Mouse (Mus musculus) CD4-positive, CD25-positive, alpha-beta regulatory T cell, adult 4 months (primary cell): ENCODE data around the gene Syndig1. TPM values are rescaled to one million over a fixed set of nuclear protein-coding genes. Genes with fewer than 3 reads are reported as not detected.

Experiments
- ATAC-seq: one replicate; pipeline ENCODE4 v1.8.0; 2017
- polyA plus RNA-seq, 2 experiments: library from polyadenylated mRNA; unstranded; fragments of 100-300 nt; shearing (Covaris generic); gene quantifications; one replicate each; pipeline ENCODE4 v1.2.1; 2017

The Syndig1 gene
- polyA plus RNA-seq, 2 experiments from 2014 or later = not detected

GRCm38 (mm10) chr2:149877954-149878353 lies 48.9 kb downstream of the Syndig1 start:
- ATAC-seq = no peak

GRCm38 (mm10) chr2:149887634-149888033 lies 58.6 kb downstream of the Syndig1 start:
- no peak for ATAC-seq

- ATAC-seq = no peak
Measured at GRCm38 (mm10) chr2:149891647-149892046, 62.6 kb downstream of the Syndig1 start.

- ATAC-seq = no peak
Measured at GRCm38 (mm10) chr2:149896337-149896736, 67.3 kb downstream of the Syndig1 start.

GRCm38 (mm10) chr2:149899615-149900014 lies 70.6 kb downstream of the Syndig1 start:
- no peak for ATAC-seq

- ATAC-seq = no peak
Measured at GRCm38 (mm10) chr2:149900606-149901005, 71.6 kb downstream of the Syndig1 start.

- no peak for ATAC-seq
Measured at GRCm38 (mm10) chr2:149904405-149904804, 75.4 kb downstream of the Syndig1 start.

- no peak for ATAC-seq
Measured at GRCm38 (mm10) chr2:149906694-149907093, 77.7 kb downstream of the Syndig1 start.

GRCm38 (mm10) chr2:149917162-149917561 lies 88.2 kb downstream of the Syndig1 start:
- no peak for ATAC-seq

- no peak for ATAC-seq
Measured at GRCm38 (mm10) chr2:149923561-149923960, 94.5 kb downstream of the Syndig1 start.

- no peak for ATAC-seq
Measured at GRCm38 (mm10) chr2:149925911-149926310, 96.9 kb downstream of the Syndig1 start.

GRCm38 (mm10) chr2:149927001-149927400 lies 98.0 kb downstream of the Syndig1 start:
- ATAC-seq = no peak

- ATAC-seq = no peak
Measured at GRCm38 (mm10) chr2:149927481-149927880, 98.5 kb downstream of the Syndig1 start.

- no peak for ATAC-seq
Measured at GRCm38 (mm10) chr2:149929986-149930385, 101.0 kb downstream of the Syndig1 start.

- no peak for ATAC-seq
Measured at GRCm38 (mm10) chr2:149931111-149931510, 102.1 kb downstream of the Syndig1 start.

- ATAC-seq = no peak
Measured at GRCm38 (mm10) chr2:149932095-149932494, 103.1 kb downstream of the Syndig1 start.

- ATAC-seq = no peak
Measured at GRCm38 (mm10) chr2:149933247-149933898, 104.4 kb downstream of the Syndig1 start.

- no peak for ATAC-seq
Measured at GRCm38 (mm10) chr2:149934139-149934538, 105.1 kb downstream of the Syndig1 start.

- ATAC-seq = no peak
Measured at GRCm38 (mm10) chr2:149938829-149939228, 109.8 kb downstream of the Syndig1 start.

GRCm38 (mm10) chr2:149939586-149939985 lies 110.6 kb downstream of the Syndig1 start:
- ATAC-seq = no peak

GRCm38 (mm10) chr2:149950641-149951040 lies 121.6 kb downstream of the Syndig1 start:
- ATAC-seq = no peak

- ATAC-seq = no peak
Measured at GRCm38 (mm10) chr2:149971014-149971413, 142.0 kb downstream of the Syndig1 start.

GRCm38 (mm10) chr2:149973583-149973982 lies 144.6 kb downstream of the Syndig1 start:
- no peak for ATAC-seq

GRCm38 (mm10) chr2:149980419-149980818 lies 151.4 kb downstream of the Syndig1 start:
- no peak for ATAC-seq

GRCm38 (mm10) chr2:149982466-149982865 lies 153.5 kb downstream of the Syndig1 start:
- no peak for ATAC-seq
